Mouse (Mus musculus) testis, postnatal 14 days (tissue): Measurements from ENCODE around the gene Hsf2bp.

Experiments used
- DNase-seq: peaks from one replicate; pipeline ENCODE4 v3.0.0; 2021; ENCODE audit warnings: low spot score

The Hsf2bp gene

GRCm38 (mm10) chr17:32031684-32032083, 4.5 kb downstream of the Hsf2bp start:
- no peak for DNase-seq

- DNase-seq, result no peak
These were observed 7.8 kb downstream of the Hsf2bp start for GRCm38 (mm10) chr17:32028301-32028700.

- no peak for DNase-seq
These were observed 8.5 kb downstream of the Hsf2bp start for GRCm38 (mm10) chr17:32027666-32028065.

- peak; percentile 24 for DNase-seq
These were observed 10.8 kb downstream of the Hsf2bp start for GRCm38 (mm10) chr17:32025386-32025785.

GRCm38 (mm10) chr17:32024671-32025073, 11.5 kb downstream of the Hsf2bp start:
- DNase-seq, result no peak

- no peak for DNase-seq
These were observed 13.1 kb downstream of the Hsf2bp start for GRCm38 (mm10) chr17:32023088-32023487.

- no peak for DNase-seq
These were observed 13.6 kb downstream of the Hsf2bp start for GRCm38 (mm10) chr17:32022551-32022950.

- no peak for DNase-seq
These were observed 14.2 kb downstream of the Hsf2bp start for GRCm38 (mm10) chr17:32021981-32022380.

- no peak for DNase-seq
These were observed 17.8 kb downstream of the Hsf2bp start for GRCm38 (mm10) chr17:32018127-32018894.

GRCm38 (mm10) chr17:32016481-32016880, 19.7 kb downstream of the Hsf2bp start:
- no peak for DNase-seq

- no peak for DNase-seq
These were observed 22.5 kb downstream of the Hsf2bp start for GRCm38 (mm10) chr17:32013659-32014058.

GRCm38 (mm10) chr17:32012254-32012653, 23.9 kb downstream of the Hsf2bp start:
- no peak for DNase-seq

- no peak for DNase-seq
These were observed 24.5 kb downstream of the Hsf2bp start for GRCm38 (mm10) chr17:32011694-32012093.

- no peak for DNase-seq
These were observed 29.3 kb downstream of the Hsf2bp start for GRCm38 (mm10) chr17:32006800-32007199.

- no peak for DNase-seq
These were observed 32.9 kb downstream of the Hsf2bp start for GRCm38 (mm10) chr17:32003251-32003650.

GRCm38 (mm10) chr17:31998351-31998750, 37.8 kb downstream of the Hsf2bp start:
- DNase-seq, result no peak

- DNase-seq, result no peak
These were observed 39.8 kb downstream of the Hsf2bp start for GRCm38 (mm10) chr17:31996331-31996730.

GRCm38 (mm10) chr17:31995784-31996183, 40.4 kb downstream of the Hsf2bp start:
- no peak for DNase-seq

GRCm38 (mm10) chr17:31994132-31994531, 42.0 kb downstream of the Hsf2bp start:
- DNase-seq, result no peak

- no peak for DNase-seq
These were observed 42.8 kb downstream of the Hsf2bp start for GRCm38 (mm10) chr17:31993354-31993753.

GRCm38 (mm10) chr17:31992004-31992403, 44.1 kb downstream of the Hsf2bp start:
- DNase-seq, result no peak

GRCm38 (mm10) chr17:31989035-31989434, 47.1 kb downstream of the Hsf2bp start:
- no peak for DNase-seq

- no peak for DNase-seq
These were observed 49.2 kb downstream of the Hsf2bp start for GRCm38 (mm10) chr17:31986915-31987314.

GRCm38 (mm10) chr17:31983491-31983890, 52.7 kb downstream of the Hsf2bp start:
- DNase-seq, result no peak
